Mouse (Mus musculus) thymus, adult 2 months (tissue): ENCODE data around the gene B3gntl1.

Source experiments
- CTCF ChIP-seq: fragments of 200-500 bp; IDR thresholded peaks from 2 replicates; pipeline ENCODE4 v1.5.1; 2012; ENCODE audit warnings: mild to moderate bottlenecking, control low read depth, low read length, moderate library complexity, borderline replicate concordance; ENCODE audit not compliant: control insufficient read depth, poor library complexity, insufficient read depth; ENCODE audit errors: extremely low read depth
- POLR2A ChIP-seq: fragments of 200-500 bp; IDR thresholded peaks from 2 replicates; pipeline ENCODE4 v1.6.1; 2012; ENCODE audit warnings: mild to moderate bottlenecking, low read length, control low read depth, moderate library complexity; ENCODE audit not compliant: control insufficient read depth, poor library complexity, insufficient read depth; ENCODE audit errors: extremely low read depth

- TF ChIP-seq CTCF = no peak
- no peak for TF ChIP-seq POLR2A
Observed at GRCm38 (mm10) chr11:121710245-121710644, 37.3 kb upstream of the B3gntl1 start.
